Mouse (Mus musculus) embryonic facial prominence, embryonic 13.5 days (tissue): ENCODE measurements at regions not wholly inside any gene's neighbourhood (a gene's known extent, or its start where the extent isn't known, plus 50 kb on each side); places are given as distances from the start of the nearest gene placed in this dataset.
A peak's percentile ranks its signal among the peaks of the same experiment; 100 is the strongest.

Experiments used
- ATAC-seq: fragments of 200-750 bp; cut with Nextera tagmentation; 2 replicates; pipeline ENCODE4 v1.8.0; 2017; ENCODE audit warnings: low read depth; ENCODE audit not compliant: insufficient number of reproducible peaks, insufficient read depth, low FRiP score, low TSS enrichment
- H3K27ac ChIP-seq: fragments of 300-500 bp; sonication (generic); 2 replicates; pipeline ENCODE4 v1.5.1; 2015; ENCODE audit warnings: moderate library complexity, mild to moderate bottlenecking, inconsistent platforms
- H3K27me3 ChIP-seq: fragments of 300-500 bp; sonication (generic); 2 replicates; pipeline ENCODE4 v1.6.1; 2015; ENCODE audit warnings: mild to moderate bottlenecking, inconsistent platforms
- H3K36me3 ChIP-seq: fragments of 300-500 bp; sonication (generic); 2 replicates; pipeline ENCODE4 v1.6.1; 2015; ENCODE audit warnings: mild to moderate bottlenecking, inconsistent platforms
- H3K4me1 ChIP-seq: fragments of 300-500 bp; sonication (generic); 2 replicates; pipeline ENCODE4 v1.6.1; 2015; ENCODE audit warnings: inconsistent platforms
- H3K4me2 ChIP-seq: fragments of 300-500 bp; sonication (generic); 2 replicates; pipeline ENCODE4 v1.6.1; 2015; ENCODE audit warnings: moderate library complexity, mild to moderate bottlenecking, inconsistent platforms
- H3K4me3 ChIP-seq: fragments of 300-500 bp; sonication (generic); 2 replicates; pipeline ENCODE4 v1.5.1; 2015; ENCODE audit warnings: mild to moderate bottlenecking, inconsistent platforms
- H3K9ac ChIP-seq: fragments of 300-500 bp; sonication (generic); 2 replicates; pipeline ENCODE4 v1.6.1; 2015; ENCODE audit warnings: mild to moderate bottlenecking, inconsistent platforms
- H3K9me3 ChIP-seq: fragments of 300-500 bp; sonication (generic); 2 replicates; pipeline ENCODE4 v1.6.1; 2016; ENCODE audit warnings: inconsistent platforms
- WGBS: fragments of 180-500 bp; shearing (Covaris S2); methylation state at CpG from one replicate; pipeline ENCODE4 v1.1.7; 2015; ENCODE audit warnings: mixed read lengths; 5-methylcytosine and 5-hydroxymethylcytosine counted together

DNA sequence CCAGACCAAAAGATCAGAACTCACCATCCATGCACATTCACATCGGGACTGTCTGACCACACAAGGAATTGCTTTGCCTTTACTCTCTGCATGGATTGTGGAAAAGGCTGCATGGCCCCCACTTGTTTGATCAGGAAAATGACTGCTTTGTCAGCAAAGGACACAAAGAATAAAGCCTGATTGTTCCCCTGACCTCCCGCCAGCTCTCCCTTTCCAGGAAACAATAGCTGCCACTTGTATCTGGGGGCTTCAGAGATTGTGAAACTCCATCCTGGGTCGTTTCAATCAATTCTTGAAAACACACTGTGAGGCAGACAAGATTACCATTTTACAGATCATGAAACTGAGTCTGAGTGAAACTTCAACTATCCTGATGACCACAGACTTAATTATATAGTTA is 70.7 kb downstream of the Zic3 start:
- H3K36me3 ChIP-seq, result no peaks in the 10 kb centered on the region
- H3K4me3 ChIP-seq, result no peak overlapping the region
- no peaks in the 10 kb centered on the region for H3K4me1 ChIP-seq
- H3K27me3 ChIP-seq, result no peaks in the 10 kb centered on the region
- no peak overlapping the region for H3K4me2 ChIP-seq
- H3K9me3 ChIP-seq, result no peaks in the 10 kb centered on the region
- 43% methylated on average over 3 of the region's 3 CpGs for WGBS
- no peak overlapping the region for H3K27ac ChIP-seq
- no peak for ATAC-seq
- H3K9ac ChIP-seq, result no peak overlapping the region

DNA sequence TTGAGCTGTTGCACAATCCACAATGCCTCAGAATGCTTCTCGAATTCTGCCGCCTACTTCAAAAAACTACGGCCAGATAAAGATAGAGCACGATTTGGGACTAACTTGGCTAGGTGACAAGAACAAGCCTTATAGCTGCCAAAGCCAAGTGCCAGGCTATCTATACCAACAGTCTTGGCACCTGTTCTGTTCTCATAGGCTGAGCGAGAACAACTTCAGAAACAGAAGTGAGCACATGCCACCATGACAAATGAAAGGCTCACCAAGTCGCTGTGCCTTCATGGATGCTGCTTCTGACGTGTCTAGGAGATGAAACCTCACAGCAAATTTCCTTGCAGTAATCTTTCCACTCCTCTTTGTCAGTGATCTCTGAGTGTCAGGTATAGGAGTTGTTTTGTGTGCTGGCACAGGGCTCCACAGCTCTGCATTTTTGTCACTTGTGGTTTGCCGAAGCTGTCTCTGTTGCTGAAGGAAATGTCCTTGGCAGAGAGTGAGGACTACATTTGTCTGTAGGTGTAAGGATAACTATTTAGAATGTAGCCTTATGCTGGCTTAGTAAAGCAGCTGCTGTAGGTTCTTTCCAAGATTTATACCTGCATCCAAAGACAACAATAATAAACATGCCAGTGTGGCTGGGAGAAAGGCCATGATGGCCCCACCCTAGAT is 95.4 kb downstream of the Zic3 start:
- Histone ChIP-seq H3K9me3 (no peaks in the 10 kb centered on the region), H3K4me2 (no peak overlapping the region), H3K27me3 (no peaks in the 10 kb centered on the region), H3K4me3 (no peak overlapping the region), H3K27ac (no peak overlapping the region), H3K4me1 (no peaks in the 10 kb centered on the region), H3K9ac (no peak overlapping the region), H3K36me3 (no peaks in the 10 kb centered on the region)
- 85% methylated on average over 8 of the region's 8 CpGs for WGBS
- ATAC-seq, result no peak

DNA sequence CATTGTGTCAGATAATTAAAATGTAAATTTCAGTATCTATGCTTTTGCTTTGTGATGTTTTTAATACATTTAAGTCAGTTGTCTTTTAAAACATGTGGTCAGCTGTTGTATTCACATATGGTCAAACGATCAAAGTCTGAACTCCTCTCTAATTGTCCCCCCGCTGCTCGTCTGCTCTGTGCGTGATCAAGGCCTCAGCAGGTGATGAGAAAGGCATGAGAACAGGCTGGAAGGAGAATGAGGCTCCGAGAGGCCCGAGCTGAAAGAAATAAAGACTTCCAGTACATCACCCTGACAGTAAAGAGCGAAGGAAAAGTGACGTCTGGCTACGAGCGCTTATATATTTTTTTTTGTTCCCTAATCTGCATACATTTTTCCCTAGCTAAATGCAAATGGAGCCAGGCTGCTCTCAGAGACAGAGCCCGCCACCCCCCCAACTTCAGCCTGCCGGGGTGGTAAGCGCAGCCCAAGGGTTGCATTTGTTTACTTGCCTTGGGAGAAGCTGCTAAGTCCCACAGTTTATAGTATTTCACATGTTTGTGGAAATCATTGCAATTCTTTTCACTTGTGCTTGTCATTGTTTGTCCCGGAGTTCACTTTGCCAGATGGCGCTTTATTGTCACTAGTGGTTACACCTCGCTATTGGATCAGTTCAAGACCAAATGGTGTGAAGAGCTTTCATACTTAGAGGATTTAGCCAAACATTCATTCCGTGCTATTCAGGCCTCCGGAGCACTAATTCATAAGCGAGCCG is 133.0 kb downstream of the Zic3 start:
- ATAC-seq, result no peak
- peak overlapping the region; percentile 48 for H3K4me2 ChIP-seq
- H3K9me3 ChIP-seq, result no peaks in the 10 kb centered on the region
- no peaks in the 10 kb centered on the region for H3K36me3 ChIP-seq
- no peaks in the 10 kb centered on the region for H3K4me1 ChIP-seq
- 0 out of 2 replicates have a peak, but pooled peaks cover 7% of the 10 kb centered on the region for H3K27me3 ChIP-seq
- 28% methylated on average over 20 of the region's 20 CpGs for WGBS
- H3K4me3 ChIP-seq, result peak overlapping the region; percentile 19; the same call in 1 of the 2 replicates
- H3K27ac ChIP-seq, result no peak overlapping the region
- H3K9ac ChIP-seq, result no peak overlapping the region

- WGBS, result 33% methylated on average over 5 of the region's 5 CpGs
- Histone ChIP-seq H3K36me3 (no peaks in the 10 kb centered on the region), H3K9ac (no peak overlapping the region), H3K9me3 (no peaks in the 10 kb centered on the region), H3K27me3 (0 out of 2 replicates have a peak, but pooled peaks cover 7% of the 10 kb centered on the region), H3K4me3 (no peak overlapping the region), H3K4me1 (no peaks in the 10 kb centered on the region), H3K4me2 (no peak overlapping the region), H3K27ac (no peak overlapping the region)
- ATAC-seq, result no peak
Measured at GRCm38 (mm10) chrX:58157361-58157760, 134.9 kb downstream of the Zic3 start.

DNA sequence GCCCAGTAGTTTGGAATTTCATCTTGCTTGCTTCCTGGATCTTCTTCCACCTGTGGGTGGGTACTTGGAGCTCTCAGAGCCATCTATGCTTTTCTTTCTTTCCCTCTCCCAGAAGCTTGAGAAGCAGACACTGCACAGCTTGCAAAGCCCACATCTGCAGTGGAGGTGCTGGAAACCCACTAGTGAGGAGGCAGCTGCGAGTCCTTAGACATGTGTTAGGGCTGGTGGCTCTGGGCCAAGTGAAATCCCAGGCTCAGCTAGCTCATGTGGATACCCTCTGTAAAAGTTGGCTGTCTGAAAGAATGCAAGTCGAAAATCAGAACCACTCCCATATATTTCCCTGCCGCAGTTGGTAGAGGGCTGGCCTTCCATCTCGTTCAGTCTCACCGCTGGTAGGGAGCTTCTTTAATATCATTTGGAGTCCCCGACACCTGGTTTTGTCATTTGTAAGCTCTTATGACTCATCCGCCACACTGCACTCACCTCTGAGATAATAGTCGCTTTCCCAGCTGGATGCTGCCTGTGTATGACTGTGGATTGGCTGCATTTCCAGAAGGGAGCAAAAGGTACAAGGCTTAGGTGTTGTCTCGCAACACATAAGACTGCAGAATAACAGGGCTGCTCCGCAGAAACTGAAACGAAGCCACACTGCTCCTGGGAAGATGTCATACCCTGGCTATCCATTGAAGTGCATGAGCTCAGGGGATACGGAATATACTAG is 143.8 kb downstream of the Zic3 start:
- 0 out of 2 replicates have a peak, but pooled peaks cover 8% of the 10 kb centered on the region for H3K4me1 ChIP-seq
- no peaks in the 10 kb centered on the region for H3K9me3 ChIP-seq
- no peak overlapping the region for H3K4me3 ChIP-seq
- H3K9ac ChIP-seq, result no peak overlapping the region
- WGBS, result 77% methylated on average over 12 of the region's 12 CpGs
- H3K27ac ChIP-seq, result no peak overlapping the region
- H3K36me3 ChIP-seq, result no peaks in the 10 kb centered on the region
- no peak for ATAC-seq
- no peaks in the 10 kb centered on the region for H3K27me3 ChIP-seq
- H3K4me2 ChIP-seq, result no peak overlapping the region

DNA sequence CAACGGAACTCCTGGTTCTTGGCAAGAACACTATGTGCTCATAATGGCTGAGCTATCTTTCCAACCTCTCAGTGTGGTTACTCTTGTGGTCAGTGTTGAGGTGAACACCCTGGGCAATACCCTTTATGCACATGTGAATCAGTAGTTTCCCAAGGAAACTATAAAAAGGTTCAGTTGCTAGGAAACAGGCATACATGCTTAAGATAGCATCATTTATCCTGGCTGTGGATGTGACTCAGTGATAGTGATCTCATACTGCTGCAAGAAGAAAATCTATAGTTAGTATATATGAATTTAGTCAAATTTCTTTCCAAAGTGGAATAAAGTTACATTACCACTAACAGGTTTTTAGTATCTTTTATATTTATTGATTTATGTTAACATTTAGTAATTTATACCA is 151.8 kb downstream of the Zic3 start:
- Histone ChIP-seq H3K27me3 (no peaks in the 10 kb centered on the region), H3K36me3 (no peaks in the 10 kb centered on the region)
- 78% methylated on average over 1 of the region's 1 CpGs for WGBS

More for the DNA sequence above, 151.8 kb downstream of the Zic3 start:
- H3K4me3 ChIP-seq, result no peak overlapping the region
- no peak overlapping the region for H3K27ac ChIP-seq
- no peak for ATAC-seq
- H3K4me2 ChIP-seq, result no peak overlapping the region
- H3K9me3 ChIP-seq, result no peaks in the 10 kb centered on the region
- no peak overlapping the region for H3K9ac ChIP-seq
- no peaks in the 10 kb centered on the region for H3K4me1 ChIP-seq
